Mouse (Mus musculus) fat pad, adult 2 months (tissue): ENCODE measurements around the gene Prickle1.

Source experiments
- DNase-seq: peaks from one replicate; pipeline ENCODE4 v3.0.0-alpha.2; 2011; ENCODE audit warnings: low read depth, low spot score; ENCODE audit errors: extremely low read depth

Gene Prickle1

DNA sequence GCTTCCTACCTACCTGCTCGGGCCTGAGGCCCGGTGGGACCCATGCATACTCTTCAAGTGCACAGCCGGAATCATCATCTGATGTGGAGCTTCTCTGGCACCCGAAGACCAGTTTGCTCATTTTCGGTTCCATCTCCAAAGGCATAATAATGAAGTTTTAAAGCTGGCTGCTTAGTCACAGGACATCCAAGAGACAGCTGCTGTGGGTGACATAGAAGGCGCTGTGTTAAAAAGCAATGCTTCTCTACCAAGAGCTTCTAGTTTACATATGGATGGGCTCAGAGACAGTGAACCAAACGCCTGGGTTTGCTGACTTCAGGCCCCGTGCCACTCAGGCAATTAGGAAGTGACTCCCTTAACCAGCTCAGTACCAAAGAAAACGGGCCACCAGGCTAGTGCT lies 83.3 kb downstream of the Prickle1 start:
- no peak for DNase-seq

DNA sequence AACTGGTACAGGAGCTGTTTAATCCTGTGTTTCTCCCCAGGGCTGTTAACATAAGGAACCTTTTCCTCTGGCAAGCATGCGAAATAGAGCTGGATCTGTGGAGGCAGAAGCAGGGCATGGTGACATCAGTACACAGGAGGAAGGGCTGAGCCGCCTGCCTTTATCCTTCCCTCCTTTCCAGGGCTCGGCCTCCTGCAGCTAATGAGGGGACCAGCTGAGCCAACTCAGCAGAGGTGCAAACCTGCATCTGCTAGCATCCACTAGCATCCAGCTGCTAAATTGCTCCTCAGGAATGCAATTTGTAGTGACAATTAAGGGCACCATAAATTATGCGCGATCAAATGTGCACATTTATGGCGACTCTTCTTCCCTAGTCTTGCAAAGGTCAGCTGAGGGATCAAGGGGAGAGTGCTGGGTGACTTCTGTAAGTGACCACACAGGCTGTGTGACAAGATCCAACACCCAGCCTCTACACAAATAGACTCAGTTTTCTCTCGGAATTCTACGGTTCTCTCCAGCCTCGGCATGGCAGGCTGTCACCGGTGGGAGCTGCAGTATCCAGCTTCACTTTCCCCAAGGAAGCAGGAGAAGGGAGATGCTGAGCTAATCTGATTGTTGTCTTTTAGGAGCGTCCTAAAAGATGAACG lies 84.9 kb downstream of the Prickle1 start:
- DNase-seq, result no peak

DNA sequence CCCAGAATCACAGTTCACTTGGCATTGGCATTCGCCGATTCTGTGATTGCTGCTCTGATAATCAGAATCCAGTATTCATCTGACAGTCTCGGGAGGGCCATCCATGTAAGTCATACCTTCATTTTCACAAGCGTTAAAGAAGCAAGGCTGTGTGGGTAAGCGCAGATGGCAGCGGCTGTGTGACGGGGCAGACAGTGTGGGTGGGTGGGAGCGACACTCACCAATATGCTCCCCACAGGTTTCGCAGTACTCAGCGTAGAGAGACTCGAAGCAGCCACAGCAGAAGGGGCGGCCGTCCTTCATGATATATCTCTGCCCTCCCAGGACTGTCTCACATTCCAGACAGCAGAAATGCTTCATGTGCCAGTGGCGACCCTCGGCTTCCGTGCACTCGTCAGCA lies 90.9 kb downstream of the Prickle1 start:
- DNase-seq, result no peak

DNA sequence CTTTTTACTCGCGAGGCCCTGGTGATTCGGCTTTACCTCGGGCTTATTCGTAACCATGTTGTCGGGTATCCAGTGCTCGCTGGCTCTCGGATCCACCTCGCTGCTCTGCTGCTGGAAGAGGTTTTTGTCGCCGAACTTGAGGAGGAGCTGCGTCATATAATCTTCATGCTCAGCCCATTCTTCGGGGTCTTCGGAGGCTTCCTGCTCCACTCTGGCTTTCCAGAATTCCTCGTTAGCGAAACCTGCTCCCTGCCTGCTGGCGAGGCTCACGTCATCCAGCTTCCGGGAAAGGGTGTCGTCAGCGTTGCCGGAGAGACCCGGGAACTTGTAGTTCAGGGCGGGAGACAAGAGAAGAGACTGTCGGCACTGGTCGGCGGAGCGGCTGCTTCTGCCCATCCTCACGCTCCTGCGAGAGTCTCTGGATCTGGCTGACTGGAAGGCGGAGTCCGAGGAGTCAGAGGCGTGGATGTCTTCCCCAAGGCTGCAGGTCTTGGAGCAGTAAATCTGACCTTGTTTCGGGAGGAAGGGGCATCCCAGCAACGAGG lies 92.4 kb downstream of the Prickle1 start:
- no peak for DNase-seq

DNA sequence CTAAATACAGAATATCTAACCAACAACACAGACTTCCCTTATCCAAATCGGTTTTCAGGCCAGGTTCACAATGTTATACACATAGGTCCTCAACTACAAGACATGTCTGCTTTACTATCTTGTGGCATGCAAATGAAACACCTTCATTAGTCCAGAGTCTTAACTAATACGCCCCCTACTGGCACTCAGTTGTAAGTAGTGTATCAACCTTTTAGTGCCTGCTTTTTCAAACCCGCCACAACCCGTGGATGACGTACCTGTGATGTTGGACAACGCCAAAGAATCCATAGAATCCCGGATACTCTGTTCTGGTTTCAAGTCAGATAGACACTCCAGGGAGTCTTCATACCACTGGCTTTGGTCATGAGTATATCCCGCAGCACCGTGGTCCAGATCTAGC lies 93.0 kb downstream of the Prickle1 start:
- DNase-seq, result no peak

DNA sequence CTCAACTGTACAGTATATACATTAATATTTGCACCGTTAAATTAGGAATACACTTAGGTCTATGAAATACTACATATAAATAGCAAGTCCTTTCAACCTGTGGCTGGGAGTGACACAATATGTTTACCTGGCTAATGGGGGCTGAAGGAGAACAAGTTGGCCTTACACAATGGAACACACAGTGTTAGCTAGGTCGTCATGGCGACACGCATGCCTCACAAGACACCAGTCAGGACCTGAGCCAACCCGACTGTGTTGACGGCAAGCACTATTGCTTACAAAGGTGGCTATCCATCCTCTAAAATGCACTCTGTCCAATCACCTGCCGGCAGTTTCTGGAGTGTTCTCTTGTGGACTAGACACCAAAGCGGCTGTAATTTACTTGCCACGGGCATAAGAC lies 95.8 kb downstream of the Prickle1 start:
- no peak for DNase-seq

DNA sequence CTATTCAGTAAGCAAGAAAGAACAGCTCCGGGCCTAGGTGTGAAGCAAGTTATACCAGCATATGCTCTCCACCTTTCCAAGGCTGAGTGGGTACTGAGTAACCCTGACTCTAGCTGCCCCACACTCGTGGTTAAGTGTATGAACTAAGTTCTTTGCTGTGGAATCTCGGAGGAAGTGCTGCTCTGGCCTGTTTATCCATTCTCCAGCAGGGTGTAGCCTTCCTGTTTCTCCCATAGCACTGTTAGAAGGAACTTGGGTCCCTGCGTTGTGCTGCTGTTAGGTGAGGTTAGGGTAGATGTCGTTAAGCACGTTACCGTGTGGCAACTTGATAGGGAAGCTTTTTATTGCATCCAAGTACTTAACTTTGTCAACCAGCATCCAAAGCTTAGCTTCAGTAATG lies 101.0 kb downstream of the Prickle1 start:
- DNase-seq, result no peak

DNA sequence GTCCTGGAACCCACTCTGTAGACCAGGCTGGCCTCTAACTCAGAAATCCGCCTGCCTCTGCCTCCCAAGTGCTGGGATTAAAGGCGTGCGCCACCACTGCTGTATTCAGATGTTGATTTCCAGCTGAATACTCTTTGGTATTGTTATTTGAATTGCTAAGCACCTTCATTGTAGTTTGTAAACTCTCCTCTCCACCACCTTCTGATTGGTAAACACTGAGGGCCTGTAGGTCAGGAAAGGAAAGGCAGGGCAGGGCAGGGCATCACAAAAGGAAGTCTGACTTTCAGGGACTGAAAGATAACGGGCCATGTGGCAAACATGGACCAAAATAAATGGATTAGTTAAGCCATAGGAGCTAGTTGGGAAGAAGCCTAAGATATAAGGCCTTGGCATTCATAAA lies 106.1 kb downstream of the Prickle1 start:
- no peak for DNase-seq

DNA sequence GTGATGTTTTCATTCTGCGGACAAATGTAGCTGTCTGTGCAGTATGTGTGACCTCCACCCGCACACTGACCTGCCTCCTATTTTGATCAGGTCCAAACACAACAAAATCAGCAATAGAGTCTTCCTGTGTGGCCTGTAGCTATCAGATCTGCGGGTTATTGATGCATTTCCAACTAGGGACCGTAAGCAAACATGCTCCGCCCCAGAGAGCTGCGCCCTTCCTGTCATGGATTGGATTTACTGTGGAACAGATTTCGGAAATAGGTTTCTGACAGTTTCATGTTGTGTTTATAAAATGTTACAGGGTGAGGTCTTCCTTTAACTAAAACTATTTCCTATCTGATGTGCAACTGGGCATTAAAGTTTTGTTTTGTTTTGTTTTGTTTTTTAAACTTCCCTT lies 109.6 kb downstream of the Prickle1 start:
- DNase-seq, result no peak

DNA sequence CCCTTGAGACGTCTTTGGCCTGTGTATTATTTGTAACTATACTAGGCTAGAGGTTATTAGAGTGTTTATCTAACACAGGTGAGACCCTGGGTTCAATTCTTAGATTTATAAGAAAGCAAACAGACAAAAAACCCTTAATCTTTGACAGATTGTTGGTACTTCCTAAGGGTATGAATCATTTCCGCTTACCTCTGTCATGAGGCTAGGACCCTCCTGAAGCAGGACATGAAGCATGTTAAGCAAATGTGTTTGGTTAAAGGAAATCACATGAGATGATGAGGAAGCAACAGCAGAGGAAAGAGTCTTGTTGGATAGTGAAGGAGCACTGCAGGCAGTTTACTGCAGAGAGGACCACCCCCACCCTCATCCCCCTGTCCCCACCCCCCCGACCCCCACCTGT lies 110.4 kb downstream of the Prickle1 start:
- no peak for DNase-seq

DNA sequence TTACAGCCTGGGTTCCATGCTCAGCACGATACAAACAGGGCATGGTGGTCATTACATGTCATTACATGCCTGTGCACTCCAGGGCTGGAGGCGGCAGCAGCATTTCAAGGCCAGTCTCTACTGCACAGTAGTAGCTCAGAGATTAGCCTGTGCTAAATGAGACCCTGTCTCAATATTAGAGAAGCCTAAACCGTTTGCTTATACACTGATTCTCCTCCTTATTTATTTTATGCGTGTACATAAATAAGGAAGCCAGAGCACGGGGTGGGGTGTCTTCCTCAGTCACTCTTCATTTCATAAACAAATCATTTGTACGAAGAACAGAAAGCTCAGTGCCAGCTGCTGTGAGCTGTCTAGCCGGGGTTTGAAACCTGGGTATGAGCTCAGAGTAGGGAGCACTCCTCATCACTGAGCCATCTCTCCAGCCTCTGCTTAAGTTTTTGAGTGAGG lies 111.4 kb downstream of the Prickle1 start:
- no peak for DNase-seq

DNA sequence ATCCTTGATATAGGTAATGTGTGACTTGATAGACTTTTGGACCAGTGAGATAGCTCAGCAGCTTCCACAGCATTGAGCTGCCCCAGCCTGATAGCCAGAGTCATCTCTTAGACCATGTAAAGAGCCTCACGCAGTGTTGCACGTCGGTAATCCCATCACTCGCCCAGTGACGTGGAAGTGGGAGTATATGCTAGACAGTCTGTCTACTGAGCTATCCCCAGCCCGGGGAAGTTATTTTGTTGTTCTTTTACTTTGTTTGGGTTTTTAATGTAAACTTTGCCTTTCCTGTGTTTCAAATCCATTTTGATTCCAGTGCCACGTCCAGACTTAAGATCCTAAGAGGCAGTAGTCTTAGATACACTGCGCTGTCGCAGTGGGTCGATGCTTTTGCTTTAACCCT lies 114.6 kb downstream of the Prickle1 start:
- no peak for DNase-seq

DNA sequence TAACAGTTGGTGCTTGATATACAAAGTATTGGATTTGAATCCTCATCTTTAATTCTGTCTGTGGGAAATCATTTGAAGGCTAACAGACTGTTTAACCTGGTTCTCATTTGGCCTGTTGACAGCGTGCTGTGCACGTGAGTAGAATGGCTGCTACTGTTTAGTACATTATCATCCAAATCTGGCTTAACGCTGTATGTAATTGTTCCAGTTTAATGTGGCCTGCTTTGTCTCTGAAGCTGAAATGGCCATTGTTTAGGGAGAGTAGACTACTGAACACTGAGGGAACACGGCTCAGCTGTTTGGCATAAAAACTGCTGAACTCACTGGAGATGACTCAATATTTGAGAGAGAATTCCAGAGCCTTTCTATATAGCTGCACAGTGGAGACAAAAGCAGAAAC lies 116.2 kb downstream of the Prickle1 start:
- no peak for DNase-seq

DNA sequence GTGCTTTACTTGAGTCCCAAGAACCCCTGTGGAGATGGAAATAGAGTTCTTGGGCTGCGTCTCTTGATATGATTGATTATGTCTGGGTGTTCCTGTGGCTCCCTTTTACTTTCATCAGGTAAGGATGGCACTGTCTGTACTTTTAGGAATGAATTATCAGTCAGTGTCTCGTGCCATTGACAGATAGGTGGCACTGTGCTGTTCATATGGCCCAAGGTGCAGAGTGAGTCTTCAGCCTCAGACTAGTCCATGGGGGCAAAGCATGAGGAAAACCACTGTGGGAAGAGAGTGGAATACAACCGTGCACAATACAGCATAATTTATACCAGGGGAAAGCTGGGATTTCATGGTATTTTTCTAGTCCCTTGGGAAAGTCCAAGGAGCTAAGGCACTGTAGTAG lies 117.0 kb downstream of the Prickle1 start:
- DNase-seq, result no peak

DNA sequence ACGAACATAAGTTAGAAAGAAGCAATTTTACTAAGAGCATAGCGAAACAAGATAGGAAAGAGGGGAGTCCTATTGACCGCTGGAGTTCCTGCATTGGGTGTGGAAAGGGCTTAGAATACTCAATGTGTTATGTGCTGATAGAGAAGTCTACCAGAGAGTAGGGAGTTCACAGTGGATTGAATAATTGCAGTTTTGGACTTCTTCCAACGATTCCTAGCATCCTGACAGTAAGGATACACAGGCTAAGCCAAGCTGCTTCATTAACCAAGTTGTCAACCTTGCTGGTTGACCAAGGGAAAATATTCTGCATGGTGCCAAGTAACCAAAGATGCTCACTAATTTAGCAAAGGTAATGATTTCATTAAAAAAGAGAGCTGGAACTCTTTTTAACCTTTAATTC lies 118.0 kb downstream of the Prickle1 start:
- DNase-seq, result no peak

DNA sequence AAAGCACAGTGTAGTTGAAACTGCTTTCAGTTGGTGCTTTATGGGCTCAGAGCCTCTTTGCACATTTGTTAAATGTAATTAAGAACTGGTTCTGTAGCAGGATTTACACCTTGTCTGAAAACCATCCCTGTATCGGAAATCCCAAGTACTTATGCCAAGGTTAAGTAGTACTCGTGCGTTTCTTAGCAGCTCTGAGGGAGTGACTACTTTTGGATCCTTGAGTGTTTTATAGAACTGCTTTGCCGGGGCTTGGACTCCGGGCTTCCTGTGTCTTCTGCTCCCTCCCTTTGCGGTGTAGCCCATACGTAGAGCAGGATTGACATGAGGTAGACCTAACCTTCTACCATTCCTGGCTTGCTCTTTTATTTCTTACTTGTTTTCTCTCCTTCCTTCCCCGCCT lies 120.0 kb downstream of the Prickle1 start:
- no peak for DNase-seq

DNA sequence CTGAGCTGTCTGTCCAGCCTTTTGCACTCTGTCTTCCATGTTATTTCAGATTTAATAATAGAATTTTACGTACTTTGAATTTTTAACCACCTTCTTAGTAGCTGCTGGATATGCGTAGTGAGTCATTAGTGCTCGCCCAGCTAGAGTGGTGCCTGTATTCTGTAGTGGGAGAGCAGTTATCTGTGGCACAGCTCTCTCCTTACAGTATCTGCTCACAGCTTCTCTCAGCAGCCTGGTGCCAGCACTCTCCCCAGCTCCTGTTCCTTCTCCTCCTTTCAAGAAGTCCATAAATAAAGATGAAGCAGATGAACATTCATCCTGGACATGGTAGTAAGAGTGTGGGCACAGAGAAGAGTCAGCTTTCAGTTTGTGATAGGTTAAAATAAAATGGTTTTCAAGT lies 121.4 kb downstream of the Prickle1 start:
- no peak for DNase-seq

DNA sequence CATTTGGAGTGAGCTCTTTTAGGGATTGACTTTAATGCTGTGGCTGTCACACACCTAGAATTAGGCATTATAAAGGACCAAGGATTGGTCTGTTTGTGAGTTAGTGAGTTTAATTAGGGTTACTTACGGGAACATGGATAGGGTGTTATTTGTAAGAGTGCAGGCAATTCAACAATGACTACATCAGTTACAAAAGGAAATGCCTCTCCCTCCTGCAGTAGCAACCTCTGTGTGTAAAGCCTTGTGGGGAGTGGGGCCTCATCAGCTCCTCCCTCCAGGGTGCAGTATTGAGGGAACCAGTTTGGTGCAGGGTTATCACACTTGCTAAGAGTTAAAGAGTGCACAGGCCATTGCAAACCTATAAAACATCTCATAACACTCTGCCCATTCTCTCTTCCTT lies 123.6 kb downstream of the Prickle1 start:
- DNase-seq, result no peak

DNA sequence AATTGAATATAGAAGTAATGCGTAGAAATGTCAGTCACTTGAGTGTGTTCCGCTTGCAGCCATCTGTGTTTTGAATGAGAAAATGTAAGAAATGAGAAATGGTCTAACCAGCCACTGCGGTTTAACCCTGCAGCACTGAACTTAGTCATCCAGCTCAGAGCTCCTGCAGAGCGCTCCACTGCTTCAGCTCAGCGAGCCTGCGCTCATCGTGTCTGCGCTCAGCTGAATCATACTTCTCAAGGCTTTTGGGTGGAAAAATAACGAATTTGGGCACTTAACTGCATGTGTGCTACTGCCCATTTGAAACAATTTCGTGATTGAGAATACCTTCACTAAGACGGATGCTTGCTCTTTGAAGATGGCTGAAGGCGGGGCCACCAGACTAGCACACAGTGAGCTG lies 124.0 kb downstream of the Prickle1 start:
- DNase-seq, result no peak

DNA sequence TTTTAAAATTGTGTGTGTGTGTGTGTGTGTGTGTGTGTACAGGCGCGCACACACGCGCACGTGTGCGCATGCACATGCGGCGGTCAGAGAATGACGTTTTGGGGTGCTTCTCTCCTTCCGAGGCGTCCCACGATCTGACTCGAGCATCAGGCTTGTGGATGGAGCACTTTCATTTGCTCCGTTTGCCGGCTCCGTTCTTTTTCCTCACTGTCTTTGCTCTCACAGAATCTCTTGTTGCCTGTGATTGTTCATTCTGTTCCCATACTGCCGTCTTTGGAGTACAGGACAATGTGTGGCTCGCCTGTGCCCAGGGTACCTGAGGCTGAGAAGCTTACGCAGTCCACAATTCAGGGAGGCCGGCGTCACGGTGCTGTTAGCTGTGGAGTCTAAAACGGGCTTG lies 134.6 kb downstream of the Prickle1 start:
- DNase-seq, result no peak

DNA sequence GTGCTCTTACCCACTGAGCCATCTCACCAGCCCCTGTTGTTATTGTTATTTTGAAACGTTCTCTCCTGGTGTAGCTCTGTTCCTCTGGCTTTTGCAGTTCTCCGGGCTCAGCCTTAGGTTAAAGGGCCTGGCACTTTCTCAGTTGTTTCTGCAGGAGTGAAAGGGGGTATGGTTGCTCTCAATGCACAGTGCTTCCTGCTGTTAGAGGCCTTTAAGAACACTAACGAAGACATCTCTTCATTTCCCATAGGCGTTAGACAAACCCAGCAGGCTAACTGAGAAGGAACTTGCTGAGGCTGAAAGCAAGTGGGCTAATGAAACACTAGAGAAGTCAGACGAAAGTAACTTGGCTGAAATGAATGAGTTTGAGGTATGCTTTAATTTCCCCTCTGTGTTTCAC lies 136.3 kb downstream of the Prickle1 start:
- no peak for DNase-seq

DNA sequence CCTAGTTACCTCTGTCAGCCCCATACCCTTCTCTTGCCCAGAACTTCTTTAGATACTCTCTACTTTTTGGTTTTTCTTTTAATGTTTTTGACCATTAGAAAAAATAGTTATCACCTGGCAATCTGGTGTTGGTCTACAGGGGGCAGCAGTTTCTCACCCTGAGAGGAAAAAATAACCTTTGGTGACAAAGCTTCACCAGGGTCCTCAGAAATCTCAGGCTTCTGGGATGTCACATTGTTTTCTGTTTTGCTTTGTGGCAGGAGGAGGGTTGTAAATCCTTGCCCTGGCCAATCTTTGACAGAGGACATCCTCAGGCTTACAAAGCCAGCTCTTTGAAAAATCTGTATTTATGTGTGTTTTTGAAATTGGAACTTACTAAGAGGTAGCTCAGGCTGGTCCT lies 139.7 kb downstream of the Prickle1 start:
- DNase-seq, result no peak

DNA sequence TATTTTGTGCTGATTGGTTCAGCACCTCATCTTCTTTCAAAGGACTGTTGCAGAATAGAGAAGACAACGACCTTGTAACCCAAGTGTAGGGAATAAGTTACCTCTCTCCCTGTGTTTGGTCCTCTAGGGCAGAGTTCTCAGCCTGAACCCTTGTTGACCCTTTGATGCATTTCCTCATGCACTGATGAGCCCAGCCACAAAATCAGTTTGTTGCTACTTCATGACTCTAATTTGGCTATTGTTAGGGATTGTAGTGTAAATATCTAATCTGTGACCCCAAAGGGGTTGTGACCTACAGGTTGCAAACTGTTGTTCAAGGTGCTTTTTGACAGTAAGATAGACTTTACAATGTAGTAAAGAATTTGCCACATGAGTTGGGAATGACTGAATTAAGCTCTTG lies 142.4 kb downstream of the Prickle1 start:
- DNase-seq, result no peak
